Mouse (Mus musculus) liver, embryonic 16.5 days (tissue): Measurements from ENCODE around the gene Tnfrsf4. TPM values are rescaled to one million over a fixed set of nuclear protein-coding genes. Genes with fewer than 3 reads are reported as not detected.

Experiments used
- ATAC-seq: fragments of 200-750 bp; cut with Nextera tagmentation; 2 replicates; pipeline ENCODE4 v1.8.0; 2017; ENCODE audit warnings: low read depth, mild to moderate bottlenecking, moderate number of reproducible peaks, moderate library complexity
- H3K27ac ChIP-seq: fragments of 300-500 bp; sonication (generic); 2 replicates; pipeline ENCODE4 v1.5.1; 2014; ENCODE audit warnings: mild to moderate bottlenecking, low read length
- H3K27me3 ChIP-seq: fragments of 300-500 bp; sonication (generic); 2 replicates; pipeline ENCODE4 v1.6.1; 2014; ENCODE audit warnings: low read depth, low read length, mixed read lengths; ENCODE audit not compliant: control insufficient read depth, insufficient read depth
- H3K36me3 ChIP-seq: fragments of 300-500 bp; sonication (generic); 2 replicates; pipeline ENCODE4 v1.6.1; 2014; ENCODE audit warnings: mild to moderate bottlenecking; ENCODE audit not compliant: control insufficient read depth, insufficient read depth
- H3K4me1 ChIP-seq: fragments of 300-500 bp; sonication (generic); 2 replicates; pipeline ENCODE4 v1.6.1; 2014; ENCODE audit warnings: low read depth, low read length, mixed read lengths; ENCODE audit not compliant: control insufficient read depth
- H3K4me2 ChIP-seq: fragments of 300-500 bp; sonication (generic); 2 replicates; pipeline ENCODE4 v1.6.1; 2014; ENCODE audit warnings: low read depth, low read length, mixed read lengths
- H3K4me3 ChIP-seq: fragments of 300-500 bp; sonication (generic); 2 replicates; pipeline ENCODE4 v1.5.1; 2014; ENCODE audit warnings: low read depth, mild to moderate bottlenecking, low read length
- H3K9ac ChIP-seq: fragments of 300-500 bp; sonication (generic); 2 replicates; pipeline ENCODE4 v1.6.1; 2014; ENCODE audit warnings: low read depth, low read length
- H3K9me3 ChIP-seq: fragments of 300-500 bp; sonication (generic); replicated peaks from 2 replicates; pipeline ENCODE4 v1.6.1; 2016; ENCODE audit warnings: low read length; ENCODE audit not compliant: control insufficient read depth
- WGBS: fragments of 180-500 bp; shearing (Covaris S2); extraction: QIAGEN DNeasy Blood & Tissue Kit; methylation state at CpG from one replicate; pipeline ENCODE4 v1.1.7; 2014; ENCODE audit not compliant: insufficient replicate concordance; 5-methylcytosine and 5-hydroxymethylcytosine counted together
- polyA plus RNA-seq: library from polyadenylated mRNA; unstranded; fragments of >200 nt; fragmentation: Nextera tagmentation; extraction: Ambion mirVana; gene quantifications from 2 replicates; pipeline ENCODE4 v1.2.1, GENCODE M21; 2015

The Tnfrsf4 gene
- polyA plus RNA-seq, 1 experiment from 2014 or later = 0.37 TPM

DNA sequence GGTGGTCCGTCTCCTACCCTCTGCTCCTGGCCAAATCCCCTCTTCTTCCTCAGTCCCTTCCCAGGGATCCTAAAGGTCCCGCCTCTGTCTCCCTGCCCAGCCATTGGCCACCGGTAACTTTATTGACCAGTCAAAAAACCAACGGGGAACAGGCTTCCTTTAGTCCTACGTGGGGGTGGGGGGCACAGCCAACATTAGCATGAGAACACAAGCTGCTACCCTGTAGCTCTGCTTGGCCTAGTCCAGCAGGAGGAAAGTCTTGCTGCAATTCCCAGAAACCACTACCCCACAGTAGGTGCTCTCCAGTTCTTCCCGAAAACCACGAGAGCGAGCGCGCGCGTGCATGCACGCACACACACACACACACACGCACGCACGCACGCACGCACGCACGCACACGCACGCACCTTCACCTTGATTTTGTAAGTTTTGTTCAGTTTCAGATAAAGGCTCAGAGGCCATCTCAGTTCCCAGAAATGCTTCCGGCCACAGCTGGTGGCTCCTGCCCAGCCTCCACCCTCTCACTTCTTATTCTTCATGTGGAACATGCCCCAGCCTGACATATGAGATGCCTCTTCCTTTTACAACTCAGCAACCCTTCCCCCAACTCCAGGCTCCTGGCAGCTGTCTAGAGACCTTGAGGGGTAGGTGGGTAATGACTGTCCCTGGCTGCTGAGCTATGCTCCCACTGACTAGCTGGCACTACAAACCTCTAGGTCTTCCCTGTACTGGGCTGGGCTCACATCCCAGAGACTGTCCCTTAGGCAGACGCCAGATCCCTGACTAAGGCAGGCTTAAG lies 18.1 kb downstream of the Tnfrsf4 start:
- peak; percentile 75 for ATAC-seq
- 4% methylated on average over 24 of the region's 24 CpGs for WGBS
- Histone ChIP-seq H3K9ac (peak overlapping the region; percentile 35; the same call in 1 of the 2 replicates), H3K4me2 (peak overlapping the region; percentile 52), H3K4me1 (peaks cover 5% of the 10 kb centered on the region; the same call in 1 of the 2 replicates), H3K9me3 (no peaks in the 10 kb centered on the region), H3K4me3 (peak overlapping the region; percentile 55), H3K27me3 (peaks cover 22% of the 10 kb centered on the region), H3K36me3 (no peaks in the 10 kb centered on the region), H3K27ac (peak overlapping the region; percentile 68)

DNA sequence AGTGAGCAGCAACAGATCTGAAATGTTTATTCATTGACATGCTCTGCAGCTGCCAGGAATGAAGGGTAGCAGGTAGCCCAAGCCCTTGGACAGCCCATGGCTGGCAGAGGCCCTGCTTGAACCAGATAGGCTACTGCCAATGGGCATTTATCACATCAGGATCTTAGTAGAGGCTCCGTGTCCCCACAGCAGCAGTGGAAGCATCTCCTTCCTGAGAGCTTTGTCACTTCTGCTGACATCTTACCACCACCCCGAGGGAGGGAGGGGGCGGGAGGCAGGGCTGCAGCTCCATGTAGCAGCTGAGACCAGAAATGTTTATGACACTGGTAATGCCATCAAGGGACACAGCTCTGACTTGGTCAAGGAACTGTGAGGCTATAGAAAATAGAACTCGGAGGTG lies 19.2 kb downstream of the Tnfrsf4 start:
- no peak overlapping the region for H3K9ac ChIP-seq
- no peaks in the 10 kb centered on the region for H3K36me3 ChIP-seq
- 48% methylated on average over 4 of the region's 4 CpGs for WGBS

DNA sequence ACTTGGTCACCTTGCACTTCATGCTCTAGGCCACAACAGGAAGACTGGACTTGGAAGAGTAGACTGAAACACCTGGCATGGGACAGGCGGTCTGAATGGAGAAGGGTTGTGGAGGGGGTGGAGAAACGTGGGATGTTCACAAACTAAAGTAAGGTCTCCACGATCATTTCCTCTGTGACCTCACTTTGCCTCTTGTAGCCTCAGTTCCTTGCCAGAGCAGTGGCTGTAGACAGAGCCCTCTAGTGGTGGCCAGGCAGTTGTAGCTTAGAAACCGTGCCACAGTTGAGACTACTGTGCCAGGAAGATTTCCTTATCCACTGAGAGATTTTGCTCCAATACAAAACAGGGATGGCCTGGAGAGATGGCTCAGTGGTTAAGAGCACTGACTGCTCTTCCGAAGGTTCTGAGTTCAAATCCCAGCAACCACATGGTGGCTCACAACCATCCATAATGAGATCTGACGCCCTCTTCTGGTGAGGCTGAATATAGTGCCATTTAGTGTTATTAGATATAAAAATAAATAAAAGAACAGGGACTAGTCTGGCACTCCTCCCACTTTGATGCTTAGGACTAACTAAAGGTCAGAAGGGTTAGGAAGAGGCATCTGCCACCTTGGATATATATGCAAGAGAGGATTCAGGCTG lies 20.0 kb downstream of the Tnfrsf4 start:
- H3K9ac ChIP-seq = no peak overlapping the region
- no peak overlapping the region for H3K4me3 ChIP-seq
- no peak overlapping the region for H3K27ac ChIP-seq
- no peak for ATAC-seq
- no peaks in the 10 kb centered on the region for H3K36me3 ChIP-seq
- H3K4me2 ChIP-seq = no peak overlapping the region
- 24% methylated on average over 6 of the region's 6 CpGs for WGBS
- no peaks in the 10 kb centered on the region for H3K9me3 ChIP-seq
- peaks cover 22% of the 10 kb centered on the region for H3K27me3 ChIP-seq
- peaks cover 5% of the 10 kb centered on the region; the same call in 1 of the 2 replicates for H3K4me1 ChIP-seq

More for the DNA sequence above, 19.2 kb downstream of the Tnfrsf4 start:
- no peak for ATAC-seq
- Histone ChIP-seq H3K27me3 (peaks cover 22% of the 10 kb centered on the region), H3K9me3 (no peaks in the 10 kb centered on the region), H3K4me1 (peaks cover 5% of the 10 kb centered on the region; the same call in 1 of the 2 replicates), H3K27ac (no peak overlapping the region), H3K4me3 (no peak overlapping the region), H3K4me2 (no peak overlapping the region)

DNA sequence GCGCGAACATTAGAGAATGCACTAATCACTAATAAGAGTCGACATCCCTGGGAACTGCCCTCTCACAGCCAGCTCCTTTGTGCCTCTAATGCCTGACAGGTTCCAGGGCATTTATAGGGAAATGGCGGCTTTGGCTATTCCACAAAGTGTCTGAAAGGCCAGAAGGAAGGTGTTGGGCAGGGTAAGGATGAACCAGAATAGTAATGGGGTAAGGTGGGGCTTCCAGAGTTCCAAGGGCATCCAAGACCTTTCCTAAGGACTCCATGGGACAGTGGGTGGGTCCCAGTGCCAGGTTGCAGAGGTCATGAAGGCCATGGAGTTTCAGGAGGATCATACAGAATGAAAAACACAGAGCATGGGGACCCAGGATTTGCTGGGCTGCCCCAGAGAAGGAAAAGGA lies 20.7 kb downstream of the Tnfrsf4 start:
- H3K4me3 ChIP-seq = no peak overlapping the region
- 60% methylated on average over 4 of the region's 4 CpGs for WGBS
- H3K4me2 ChIP-seq = no peak overlapping the region
- ATAC-seq = no peak
- no peak overlapping the region for H3K27ac ChIP-seq
- H3K27me3 ChIP-seq = peaks cover 22% of the 10 kb centered on the region
- H3K9me3 ChIP-seq = no peaks in the 10 kb centered on the region
- H3K9ac ChIP-seq = no peak overlapping the region
- peaks cover 5% of the 10 kb centered on the region; the same call in 1 of the 2 replicates for H3K4me1 ChIP-seq
- no peaks in the 10 kb centered on the region for H3K36me3 ChIP-seq

DNA sequence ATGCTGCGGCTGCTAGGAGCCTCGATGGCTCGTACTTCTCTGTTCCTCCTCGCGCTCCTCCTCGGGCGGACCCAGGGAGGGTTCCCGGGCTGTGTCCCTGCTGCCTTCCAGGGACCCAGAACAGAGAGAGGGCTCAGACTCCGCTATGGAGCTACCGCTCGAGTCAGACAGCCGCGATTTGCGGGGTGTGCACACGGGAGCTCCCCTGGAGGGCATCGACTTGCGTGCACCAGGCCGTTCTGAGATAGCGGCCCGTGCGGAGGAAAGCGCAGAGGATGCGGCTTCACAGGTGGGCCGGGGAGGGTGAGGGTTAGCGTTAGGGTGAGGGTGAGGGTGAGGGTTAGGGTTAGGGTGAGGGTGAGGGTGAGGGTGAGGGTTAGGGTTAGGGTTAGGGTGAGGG lies 21.3 kb downstream of the Tnfrsf4 start:
- no peak overlapping the region for H3K4me2 ChIP-seq
- H3K27ac ChIP-seq = no peak overlapping the region
- H3K4me1 ChIP-seq = peaks cover 5% of the 10 kb centered on the region; the same call in 1 of the 2 replicates
- H3K9ac ChIP-seq = no peak overlapping the region
- H3K36me3 ChIP-seq = no peaks in the 10 kb centered on the region
- H3K4me3 ChIP-seq = no peak overlapping the region
- ATAC-seq = no peak
- H3K27me3 ChIP-seq = peaks cover 22% of the 10 kb centered on the region
- no peaks in the 10 kb centered on the region for H3K9me3 ChIP-seq
- WGBS = 11% methylated on average over 25 of the region's 25 CpGs

DNA sequence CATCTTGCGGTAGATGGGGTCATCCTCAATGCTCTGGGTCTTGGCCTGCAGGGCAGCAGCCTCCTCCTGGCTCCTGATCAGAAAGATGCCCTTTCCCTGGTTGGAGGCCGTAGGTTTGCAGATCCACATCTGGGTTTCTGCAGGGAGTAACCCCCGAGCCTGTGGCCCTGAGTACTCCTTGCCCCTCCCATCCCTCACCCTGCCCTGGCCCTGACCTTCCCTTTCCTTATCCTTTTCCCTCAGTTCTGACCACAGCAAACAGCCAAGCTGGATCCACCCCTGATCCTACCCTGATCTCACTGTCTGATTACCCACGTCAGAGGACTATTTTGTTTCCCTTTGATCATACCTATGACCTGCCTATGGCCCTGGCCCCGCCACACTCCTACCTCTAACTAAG lies 31.1 kb downstream of the Tnfrsf4 start:
- WGBS = 39% methylated on average over 5 of the region's 5 CpGs
- ATAC-seq = no peak
- H3K27ac ChIP-seq = no peak overlapping the region
- H3K9ac ChIP-seq = no peak overlapping the region
- H3K4me3 ChIP-seq = no peak overlapping the region
- H3K4me2 ChIP-seq = no peak overlapping the region
- H3K36me3 ChIP-seq = no peaks in the 10 kb centered on the region
- peaks cover 2% of the 10 kb centered on the region; the same call in 1 of the 2 replicates for H3K27me3 ChIP-seq
- no peaks in the 10 kb centered on the region for H3K9me3 ChIP-seq
- no peaks in the 10 kb centered on the region for H3K4me1 ChIP-seq

DNA sequence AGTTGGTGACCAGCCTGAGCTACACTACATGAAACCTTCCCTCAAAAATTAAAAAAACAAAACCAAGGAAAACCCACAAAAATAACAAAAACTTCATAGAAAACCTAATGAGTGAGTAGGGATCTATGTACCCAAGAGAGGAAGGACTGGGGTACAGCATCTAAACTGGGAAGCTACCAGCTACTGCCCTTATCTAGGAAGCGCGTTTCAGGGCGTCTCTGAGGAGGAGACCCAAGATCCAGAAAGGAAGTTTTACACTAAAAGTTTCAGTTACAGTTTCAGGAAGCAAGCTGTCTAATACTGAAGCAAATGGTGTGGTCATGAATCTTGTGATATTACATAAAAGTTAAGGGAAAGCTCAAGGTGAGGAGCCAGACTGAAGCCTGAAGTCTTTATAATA lies 36.1 kb downstream of the Tnfrsf4 start:
- Histone ChIP-seq H3K4me1 (no peaks in the 10 kb centered on the region; the same call in 1 of the 2 replicates), H3K9me3 (no peaks in the 10 kb centered on the region), H3K27ac (no peak overlapping the region), H3K4me3 (no peak overlapping the region), H3K27me3 (no peaks in the 10 kb centered on the region), H3K36me3 (no peaks in the 10 kb centered on the region), H3K4me2 (no peak overlapping the region), H3K9ac (no peak overlapping the region)
- 22% methylated on average over 3 of the region's 3 CpGs for WGBS
- ATAC-seq = no peak

DNA sequence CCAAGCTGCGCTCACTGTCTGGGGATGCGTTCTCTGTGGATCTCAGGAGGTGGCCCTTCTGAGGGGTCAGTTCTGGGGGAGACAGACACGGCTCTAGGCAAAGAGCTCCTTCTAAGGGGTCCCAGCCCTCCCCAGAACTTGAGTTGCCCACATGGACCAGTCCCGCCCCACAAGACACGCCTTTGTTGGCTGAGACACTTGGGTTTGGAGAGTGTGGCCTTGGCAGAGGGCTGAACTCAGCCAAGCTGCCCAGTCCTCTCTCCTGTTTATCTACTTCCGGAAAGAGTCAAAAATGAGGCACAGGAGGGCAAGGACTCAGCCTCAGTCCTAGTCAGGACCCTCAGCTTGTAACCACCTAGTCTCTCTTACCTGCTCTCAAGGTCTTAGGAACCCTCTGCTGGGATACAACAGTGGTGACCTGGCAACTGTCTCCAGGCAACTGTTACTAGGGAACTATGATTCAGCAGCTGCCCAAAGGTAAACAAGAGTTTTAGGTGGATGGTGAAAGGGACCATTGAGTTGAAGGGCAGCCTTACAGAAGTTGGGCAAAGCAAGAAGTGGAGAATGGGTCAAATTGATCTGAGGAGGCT lies 36.8 kb downstream of the Tnfrsf4 start:
- no peaks in the 10 kb centered on the region for H3K27me3 ChIP-seq
- H3K4me3 ChIP-seq = no peak overlapping the region
- no peak overlapping the region for H3K27ac ChIP-seq
- no peaks in the 10 kb centered on the region for H3K9me3 ChIP-seq
- ATAC-seq = no peak
- H3K36me3 ChIP-seq = no peaks in the 10 kb centered on the region
- WGBS = 67% methylated on average over 6 of the region's 6 CpGs
- H3K9ac ChIP-seq = no peak overlapping the region
- H3K4me1 ChIP-seq = no peaks in the 10 kb centered on the region; the same call in 1 of the 2 replicates
- no peak overlapping the region for H3K4me2 ChIP-seq

DNA sequence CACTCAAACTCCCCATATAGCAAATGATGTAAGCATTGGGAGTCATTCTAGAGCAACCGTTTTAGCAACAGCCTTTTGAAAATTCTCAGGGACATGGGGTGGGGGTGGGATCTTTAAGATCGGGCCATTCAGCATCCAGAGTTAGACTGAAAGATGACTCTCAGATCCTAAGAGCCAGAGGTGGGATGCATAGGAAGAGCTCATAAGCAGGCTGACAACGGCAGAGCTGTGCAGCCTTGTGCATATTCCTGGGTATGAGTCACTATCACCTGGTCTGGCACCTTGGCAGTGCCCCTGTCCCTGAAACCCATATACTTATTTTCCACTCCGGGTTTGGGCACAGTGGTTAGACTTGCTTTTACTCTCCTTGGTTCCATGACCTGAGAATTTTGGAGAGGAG lies 39.5 kb downstream of the Tnfrsf4 start:
- Histone ChIP-seq H3K36me3 (no peaks in the 10 kb centered on the region), H3K27me3 (no peaks in the 10 kb centered on the region), H3K9ac (no peak overlapping the region), H3K4me2 (no peak overlapping the region), H3K9me3 (no peaks in the 10 kb centered on the region), H3K4me1 (no peaks in the 10 kb centered on the region; the same call in 1 of the 2 replicates), H3K4me3 (no peak overlapping the region), H3K27ac (no peak overlapping the region)
- ATAC-seq = no peak
- 63% methylated on average over 4 of the region's 4 CpGs for WGBS
